Mouse (Mus musculus) forebrain, embryonic 14.5 days (tissue): ENCODE data around the gene Lactb. TPM values are rescaled to one million over a fixed set of nuclear protein-coding genes. Genes with fewer than 3 reads are reported as not detected.

ENCODE experiments used
- ATAC-seq: fragments of 200-750 bp; cut with Nextera tagmentation; 2 replicates; pipeline ENCODE4 v1.8.0; 2017; ENCODE audit warnings: mild to moderate bottlenecking, moderate library complexity
- DNase-seq: peaks from one replicate; pipeline ENCODE4 v3.0.0-alpha.2; 2015; ENCODE audit warnings: low spot score
- H3K27ac ChIP-seq: fragments of 300-500 bp; sonication (generic); 2 replicates; pipeline ENCODE4 v1.5.1; 2014; ENCODE audit warnings: low read depth, mild to moderate bottlenecking, control low read depth, low read length, moderate library complexity
- H3K27me3 ChIP-seq: fragments of 300-500 bp; sonication (generic); replicated peaks from 2 replicates; pipeline ENCODE4 v1.6.1; 2014; ENCODE audit warnings: low read length, control low read depth, mixed read lengths; ENCODE audit not compliant: control insufficient read depth, insufficient read depth
- H3K36me3 ChIP-seq: fragments of 300-500 bp; sonication (generic); 2 replicates; pipeline ENCODE4 v1.6.1; 2014; ENCODE audit warnings: low read length, control low read depth; ENCODE audit not compliant: control insufficient read depth, insufficient read depth
- H3K4me1 ChIP-seq: fragments of 300-500 bp; sonication (generic); 2 replicates; pipeline ENCODE4 v1.6.1; 2014; ENCODE audit warnings: antibody characterized with exemption, low read length, control low read depth; ENCODE audit not compliant: control insufficient read depth, insufficient read depth
- H3K4me2 ChIP-seq: fragments of 300-500 bp; sonication (generic); 2 replicates; pipeline ENCODE4 v1.6.1; 2014; ENCODE audit warnings: mild to moderate bottlenecking, control low read depth, low read length
- H3K4me3 ChIP-seq: fragments of 300-500 bp; sonication (generic); 2 replicates; pipeline ENCODE4 v1.5.1; 2014; ENCODE audit warnings: low read depth, low read length, control low read depth
- H3K9ac ChIP-seq: fragments of 300-500 bp; sonication (generic); 2 replicates; pipeline ENCODE4 v1.6.1; 2014; ENCODE audit warnings: mild to moderate bottlenecking, low read length, control low read depth, moderate library complexity
- H3K9me3 ChIP-seq: fragments of 300-500 bp; sonication (generic); replicated peaks from 2 replicates; pipeline ENCODE4 v1.6.1; 2016; ENCODE audit warnings: low read length, control low read depth, mixed read lengths; ENCODE audit not compliant: control insufficient read depth
- WGBS: fragments of 180-500 bp; shearing (Covaris S2); extraction: QIAGEN DNeasy Blood & Tissue Kit; methylation state at CpG from one replicate; pipeline ENCODE4 v1.1.7; 2014; 5-methylcytosine and 5-hydroxymethylcytosine counted together
- polyA plus RNA-seq: library from polyadenylated mRNA; unstranded; fragments of >200 nt; fragmentation: Nextera tagmentation; extraction: Ambion mirVana; gene quantifications from 2 replicates; pipeline ENCODE4 v1.2.1, GENCODE M21; 2014

Gene Lactb
- polyA plus RNA-seq, 1 experiment from 2014 or later = 10.2 TPM

DNA sequence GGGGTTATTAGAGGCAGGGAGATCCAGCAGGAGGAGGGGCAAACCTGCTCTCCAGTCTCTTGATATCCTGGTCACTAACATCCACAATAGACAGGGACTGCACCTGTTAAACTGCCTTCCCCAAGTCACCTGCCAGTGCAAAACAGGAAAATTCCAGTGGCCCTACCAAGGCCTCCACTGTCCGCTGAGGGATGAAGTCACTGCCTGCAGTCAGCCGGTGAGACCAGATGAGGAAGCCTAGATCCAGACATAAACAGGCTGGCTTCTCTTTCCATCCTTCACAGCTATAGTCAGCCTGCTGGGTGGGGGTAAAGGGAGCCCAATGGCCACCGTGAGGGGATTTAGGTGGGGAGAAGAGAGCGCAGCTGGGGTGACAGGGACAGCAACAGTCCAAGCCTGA is 28.4 kb upstream of the Lactb start:
- Histone ChIP-seq H3K4me3 (no peak overlapping the region), H3K27me3 (no peaks in the 10 kb centered on the region), H3K27ac (no peak overlapping the region), H3K4me2 (no peak overlapping the region), H3K9me3 (no peaks in the 10 kb centered on the region), H3K9ac (no peak overlapping the region), H3K36me3 (no peaks in the 10 kb centered on the region), H3K4me1 (no peaks in the 10 kb centered on the region)
- 57% methylated on average over 4 of the region's 4 CpGs for WGBS
- DNase-seq = no peak
- ATAC-seq = no peak

DNA sequence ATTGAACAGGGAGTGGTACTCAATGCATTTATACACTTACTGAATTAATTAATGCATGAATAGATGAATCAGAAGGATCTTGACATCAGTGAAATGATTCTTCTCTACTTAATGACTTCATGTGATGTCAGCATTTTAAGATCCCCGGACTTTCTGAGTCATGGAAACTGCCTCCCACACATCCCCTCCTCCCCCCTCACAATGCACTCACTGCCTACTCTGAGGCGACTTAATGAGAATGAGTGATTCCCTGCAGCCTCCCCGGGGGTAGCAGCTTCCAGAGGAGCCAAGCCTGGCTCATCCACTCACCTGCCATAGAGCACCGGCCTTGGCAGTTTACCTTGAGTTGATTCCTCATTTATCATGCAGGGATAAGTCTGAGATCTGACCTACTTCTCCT is 27.9 kb upstream of the Lactb start:
- H3K9ac ChIP-seq = no peak overlapping the region
- ATAC-seq (no peak), DNase-seq (no peak)

DNA sequence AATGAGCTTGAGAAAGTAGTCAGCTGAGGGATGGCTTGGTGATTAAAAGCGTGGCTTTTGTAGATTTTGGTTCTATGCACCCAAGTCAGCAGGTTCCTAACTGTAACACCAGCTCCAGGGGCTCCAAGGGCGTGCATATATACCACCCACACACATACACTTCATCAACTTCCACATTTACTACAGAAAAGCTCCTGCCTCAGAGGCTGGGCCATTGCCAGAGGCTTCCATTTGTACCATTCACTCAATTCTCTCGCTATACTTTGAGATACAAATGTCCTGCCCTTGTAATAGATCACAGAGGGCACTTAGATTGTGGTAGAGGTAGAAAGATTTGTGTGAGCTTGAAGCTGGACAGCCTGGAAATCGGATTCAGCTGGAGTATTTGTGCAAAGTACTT is 26.2 kb upstream of the Lactb start:
- Histone ChIP-seq H3K4me1 (no peaks in the 10 kb centered on the region), H3K4me2 (no peak overlapping the region), H3K27ac (no peak overlapping the region), H3K9ac (no peak overlapping the region), H3K36me3 (no peaks in the 10 kb centered on the region), H3K4me3 (no peak overlapping the region), H3K27me3 (no peaks in the 10 kb centered on the region), H3K9me3 (no peaks in the 10 kb centered on the region)
- ATAC-seq (no peak), DNase-seq (no peak)
- 76% methylated on average over 4 of the region's 4 CpGs for WGBS

More for the DNA sequence above, 27.9 kb upstream of the Lactb start:
- Histone ChIP-seq H3K4me3 (no peak overlapping the region), H3K27ac (no peak overlapping the region), H3K27me3 (no peaks in the 10 kb centered on the region), H3K4me2 (no peak overlapping the region), H3K4me1 (no peaks in the 10 kb centered on the region), H3K9me3 (no peaks in the 10 kb centered on the region), H3K36me3 (no peaks in the 10 kb centered on the region)
- 29% methylated on average over 4 of the region's 4 CpGs for whole genome bisulfite sequencing

DNA sequence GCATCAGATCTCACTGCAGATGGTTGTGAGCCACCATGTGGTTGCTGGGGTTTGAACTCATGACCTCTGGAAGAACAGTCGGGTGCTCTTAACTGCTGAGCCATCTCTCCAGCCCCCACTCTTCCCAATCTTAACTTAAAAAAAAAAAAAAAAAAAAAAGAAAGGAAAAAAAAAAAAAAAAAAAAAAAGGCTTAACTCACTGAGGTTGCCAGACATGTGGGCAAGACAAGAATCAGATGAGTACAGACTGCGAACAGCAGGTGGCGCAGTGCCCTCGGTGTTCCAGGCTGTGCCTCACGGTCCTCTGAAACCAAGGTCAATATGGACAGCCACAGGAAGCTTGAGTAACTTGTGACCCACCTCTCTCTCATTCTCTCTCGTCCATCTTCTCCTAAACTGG is 25.8 kb upstream of the Lactb start:
- Histone ChIP-seq H3K36me3 (no peaks in the 10 kb centered on the region), H3K4me1 (no peaks in the 10 kb centered on the region), H3K4me2 (no peak overlapping the region), H3K9ac (no peak overlapping the region), H3K27me3 (no peaks in the 10 kb centered on the region), H3K4me3 (no peak overlapping the region), H3K9me3 (no peaks in the 10 kb centered on the region), H3K27ac (no peak overlapping the region)
- ATAC-seq = no peak
- 5% methylated on average over 6 of the region's 6 CpGs for whole genome bisulfite sequencing
- DNase-seq = peak; percentile 86

DNA sequence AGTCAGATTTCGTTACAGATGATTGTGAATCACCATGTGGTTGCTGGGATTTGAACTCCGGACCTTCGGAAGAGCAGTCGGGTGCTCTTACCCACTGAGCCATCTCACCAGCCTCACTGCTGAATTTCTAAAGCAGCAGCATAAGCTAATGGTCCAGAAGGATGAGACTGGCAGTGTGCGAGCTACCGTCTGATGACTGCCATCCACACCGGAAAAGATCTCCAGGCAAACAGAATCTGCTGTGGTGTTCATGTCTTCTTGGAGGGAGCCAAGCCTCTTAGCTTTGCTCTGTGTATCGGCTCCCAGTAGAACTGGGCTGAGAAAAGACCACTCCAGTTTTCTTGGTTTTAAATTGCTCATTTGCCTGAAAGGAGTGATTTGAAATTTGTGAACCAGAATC is 24.4 kb upstream of the Lactb start:
- Histone ChIP-seq H3K9me3 (no peaks in the 10 kb centered on the region), H3K4me1 (no peaks in the 10 kb centered on the region), H3K9ac (no peak overlapping the region), H3K4me2 (no peak overlapping the region), H3K4me3 (no peak overlapping the region), H3K36me3 (no peaks in the 10 kb centered on the region), H3K27ac (no peak overlapping the region), H3K27me3 (no peaks in the 10 kb centered on the region)
- 86% methylated on average over 8 of the region's 8 CpGs for WGBS
- ATAC-seq (no peak), DNase-seq (peak; percentile 28)

DNA sequence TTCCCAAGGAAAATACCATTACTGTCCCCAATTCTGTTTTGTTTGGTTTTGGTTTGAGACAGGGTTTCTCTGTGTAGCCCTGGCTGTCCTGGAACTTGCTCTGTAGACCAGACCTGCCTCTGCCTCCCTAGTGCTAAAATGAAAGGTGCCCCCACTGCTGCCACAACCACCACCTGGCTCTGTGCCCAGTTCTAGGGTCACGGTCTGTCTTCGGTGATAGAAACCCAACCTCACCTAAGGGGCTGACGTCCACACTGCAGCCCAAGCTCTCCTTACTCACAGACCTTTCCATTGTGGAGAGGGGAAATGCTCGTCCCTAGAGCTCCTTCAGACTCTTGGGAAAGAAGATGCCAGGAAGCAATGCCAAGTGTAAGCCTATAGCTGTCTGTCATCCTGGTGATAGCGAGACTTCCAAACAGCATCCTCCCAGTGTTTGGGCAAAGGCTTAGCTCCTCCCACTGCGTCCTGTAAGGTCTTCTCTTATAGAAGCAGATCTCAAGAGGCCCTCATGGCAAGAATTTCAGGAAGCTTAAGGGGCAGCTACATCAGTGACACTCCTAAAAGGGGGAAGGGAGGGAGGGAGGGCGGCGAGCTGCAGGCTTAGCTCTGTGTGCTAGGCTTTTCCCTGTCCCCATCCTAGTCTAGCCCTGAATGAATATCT is 16.6 kb upstream of the Lactb start:
- Histone ChIP-seq H3K9me3 (no peaks in the 10 kb centered on the region), H3K4me3 (no peak overlapping the region), H3K4me1 (no peaks in the 10 kb centered on the region), H3K27me3 (no peaks in the 10 kb centered on the region), H3K4me2 (no peak overlapping the region), H3K9ac (no peak overlapping the region), H3K36me3 (no peaks in the 10 kb centered on the region), H3K27ac (no peak overlapping the region)
- DNase-seq = peak; percentile 17
- ATAC-seq = no peak
- WGBS = 81% methylated on average over 8 of the region's 8 CpGs

DNA sequence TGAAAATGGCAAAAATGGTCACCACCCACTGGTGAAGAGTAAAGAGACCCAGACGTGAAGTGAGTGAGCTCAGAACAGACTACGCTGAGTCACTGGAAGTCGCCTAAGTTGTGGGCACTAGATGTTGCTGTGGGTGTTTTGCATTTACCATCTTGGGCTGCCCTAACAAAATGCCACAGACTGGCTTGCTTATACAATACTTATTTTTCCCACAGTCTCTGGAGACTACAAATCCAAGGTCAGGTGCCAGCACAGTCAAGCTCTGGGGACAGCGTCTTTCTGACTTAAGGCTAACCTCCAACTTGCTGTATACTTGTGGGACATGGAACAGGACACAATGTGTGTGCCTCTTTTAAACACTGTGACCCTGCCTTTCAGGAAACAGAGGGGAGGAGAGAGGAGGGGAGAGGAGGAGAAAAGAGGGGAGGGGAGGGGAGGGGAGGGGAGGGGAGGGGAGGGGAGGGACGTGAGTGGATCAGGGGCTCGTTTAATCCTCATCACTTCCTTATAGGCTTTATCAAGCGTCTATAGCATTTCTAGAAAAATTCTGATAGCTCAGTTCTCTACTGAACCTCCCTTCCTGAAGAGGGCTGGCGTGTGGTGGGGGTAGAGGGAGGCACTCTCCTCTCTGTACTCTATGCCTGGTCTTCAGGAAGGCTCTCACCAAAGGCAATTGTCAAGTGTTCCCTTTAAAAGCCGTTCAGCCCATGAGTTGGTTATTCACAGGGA is 15.9 kb upstream of the Lactb start:
- 61% methylated on average over 9 of the region's 9 CpGs for WGBS
- H3K4me1 ChIP-seq = no peaks in the 10 kb centered on the region
- no peak for ATAC-seq
- H3K27me3 ChIP-seq = no peaks in the 10 kb centered on the region
- H3K27ac ChIP-seq = no peak overlapping the region
- H3K4me2 ChIP-seq = no peak overlapping the region
- DNase-seq = no peak
- no peaks in the 10 kb centered on the region for H3K36me3 ChIP-seq
- H3K9me3 ChIP-seq = no peaks in the 10 kb centered on the region
- H3K9ac ChIP-seq = no peak overlapping the region
- no peak overlapping the region for H3K4me3 ChIP-seq

DNA sequence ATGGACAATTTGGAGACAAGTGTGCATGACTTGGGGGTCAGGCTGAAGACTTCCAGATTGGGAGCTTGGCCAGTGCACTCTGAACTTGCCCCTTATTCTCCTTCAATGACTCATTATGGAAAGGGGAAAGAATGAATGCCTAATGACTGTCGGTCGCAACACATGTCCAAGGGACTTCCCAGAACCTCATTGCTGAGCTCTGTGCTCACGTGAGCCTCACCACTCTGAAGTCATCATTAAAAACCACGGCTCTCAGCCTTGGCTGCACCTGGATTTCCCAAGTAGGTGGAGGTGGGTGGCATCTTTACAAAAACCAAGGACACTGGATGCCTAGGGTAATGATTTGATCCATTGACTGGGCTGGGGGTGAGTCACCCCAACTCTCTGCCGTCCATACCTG is 14.8 kb upstream of the Lactb start:
- Histone ChIP-seq H3K4me3 (no peak overlapping the region), H3K27me3 (no peaks in the 10 kb centered on the region), H3K9me3 (no peaks in the 10 kb centered on the region), H3K4me1 (no peaks in the 10 kb centered on the region), H3K9ac (no peak overlapping the region), H3K4me2 (no peak overlapping the region), H3K36me3 (no peaks in the 10 kb centered on the region), H3K27ac (no peak overlapping the region)
- 94% methylated on average over 5 of the region's 5 CpGs for WGBS
- ATAC-seq (no peak), DNase-seq (no peak)

DNA sequence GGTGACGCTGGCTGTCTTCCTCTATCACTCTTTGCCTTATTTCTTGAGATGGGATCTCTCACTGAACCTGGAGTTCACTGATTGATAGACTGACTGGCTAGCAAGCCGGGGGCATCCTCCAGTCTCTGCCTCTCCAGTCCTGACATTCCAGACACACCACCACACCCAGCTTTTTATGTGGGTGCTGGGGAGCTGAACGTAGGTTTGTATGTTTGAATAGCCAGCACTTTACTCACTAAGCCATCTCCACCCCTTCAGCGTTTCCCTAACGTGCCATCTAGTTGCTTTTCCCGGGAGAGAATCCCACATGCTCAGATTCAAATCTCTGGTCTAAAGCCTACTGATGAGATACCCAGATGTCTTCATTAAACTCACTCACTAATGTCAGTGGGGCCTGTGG is 14.3 kb upstream of the Lactb start:
- Histone ChIP-seq H3K36me3 (no peaks in the 10 kb centered on the region), H3K4me2 (no peak overlapping the region), H3K27ac (no peak overlapping the region), H3K27me3 (no peaks in the 10 kb centered on the region), H3K9me3 (no peaks in the 10 kb centered on the region), H3K9ac (no peak overlapping the region), H3K4me1 (no peaks in the 10 kb centered on the region), H3K4me3 (no peak overlapping the region)
- DNase-seq (no peak), ATAC-seq (no peak)
- WGBS = 87% methylated on average over 6 of the region's 6 CpGs
